Mouse (Mus musculus): ENCODE results near the gene Clip2.

Gene Clip2

DNA sequence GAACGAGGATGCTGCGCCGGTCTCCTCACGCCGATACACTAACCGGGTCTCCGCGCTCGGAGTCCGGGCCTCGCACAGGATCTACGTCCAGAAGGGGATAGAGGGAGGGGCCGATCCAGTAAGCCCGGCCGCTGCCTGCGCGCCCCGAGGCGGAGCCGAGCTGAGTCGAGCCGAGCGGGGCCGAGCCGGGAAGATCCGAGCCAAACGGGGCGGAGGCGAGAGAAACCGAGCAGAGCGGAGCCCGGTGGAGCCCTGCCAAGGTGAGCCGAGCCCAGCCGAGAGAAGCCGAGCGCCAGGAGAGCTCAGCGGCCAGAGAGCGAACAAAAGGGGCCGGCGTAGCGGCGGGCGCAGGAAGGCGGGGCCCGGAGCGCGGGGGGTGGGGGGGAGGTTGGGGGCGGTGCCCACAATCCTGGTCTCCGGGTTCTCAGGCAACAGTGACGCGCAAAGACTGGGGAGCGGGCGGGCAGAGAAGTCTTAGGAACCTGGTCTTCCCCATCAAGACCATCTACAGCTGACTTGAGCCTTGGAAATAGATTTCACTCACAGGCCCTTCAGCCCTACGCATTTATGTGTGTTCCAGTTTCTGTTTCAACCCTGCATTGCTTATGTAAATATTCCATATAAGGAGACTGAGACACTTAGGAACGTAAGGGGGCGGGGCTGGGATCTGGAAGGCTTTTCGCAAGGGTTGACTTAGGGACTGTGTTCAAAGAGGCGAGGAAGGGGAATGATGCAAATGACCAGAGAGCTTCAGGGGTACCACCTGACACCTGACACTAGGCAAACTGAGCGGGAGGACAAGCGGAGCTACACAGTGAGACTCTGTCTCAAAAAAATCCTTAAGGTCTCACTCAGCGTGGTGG lies at the start of gene Clip2:
Gene Clip2 (minus strand): TSS at position 325 of the 863 bp plus-strand sequence.
- DNase-seq: peak; percentile 99

DNA sequence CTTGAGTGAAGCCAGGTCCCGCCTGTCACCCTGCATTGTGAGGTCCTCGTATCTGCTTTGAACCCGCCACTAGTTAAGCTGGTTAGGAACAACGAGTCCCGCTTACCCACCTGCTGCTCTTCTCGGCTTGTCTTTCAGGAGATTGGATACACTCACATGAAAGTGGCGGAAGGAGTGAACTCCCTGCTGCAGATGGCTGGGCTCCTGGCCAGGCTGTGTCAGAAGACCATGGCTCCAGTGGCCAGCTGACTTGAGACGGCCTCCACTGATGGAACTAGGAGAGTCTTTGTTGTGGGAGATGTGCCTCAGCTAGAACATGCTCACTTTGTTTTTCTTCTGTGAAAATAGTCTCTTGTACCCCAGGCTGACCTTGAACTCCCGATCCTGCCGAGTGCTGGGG lies 45.5 kb upstream of the Clip2 start:
- DNase-seq: no peak

DNA sequence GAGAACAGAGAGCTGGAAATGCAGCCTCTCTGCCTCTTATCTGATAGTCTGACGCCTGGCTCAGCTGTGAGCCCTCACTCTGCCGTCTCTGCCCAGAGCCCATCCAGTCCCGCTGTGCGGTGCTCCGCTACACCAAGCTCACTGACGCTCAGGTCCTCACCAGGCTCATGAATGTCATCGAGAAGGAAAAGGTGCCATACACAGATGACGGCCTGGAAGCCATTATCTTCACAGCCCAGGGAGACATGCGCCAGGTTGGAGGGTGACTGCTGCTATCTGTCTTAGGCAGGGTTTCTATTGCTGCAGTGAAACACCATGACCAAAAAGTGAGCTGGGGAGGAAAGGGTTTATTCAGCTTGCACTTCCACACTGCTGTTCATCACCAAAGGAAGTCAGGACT lies 40.9 kb upstream of the Clip2 start:
- DNase-seq: no peak

DNA sequence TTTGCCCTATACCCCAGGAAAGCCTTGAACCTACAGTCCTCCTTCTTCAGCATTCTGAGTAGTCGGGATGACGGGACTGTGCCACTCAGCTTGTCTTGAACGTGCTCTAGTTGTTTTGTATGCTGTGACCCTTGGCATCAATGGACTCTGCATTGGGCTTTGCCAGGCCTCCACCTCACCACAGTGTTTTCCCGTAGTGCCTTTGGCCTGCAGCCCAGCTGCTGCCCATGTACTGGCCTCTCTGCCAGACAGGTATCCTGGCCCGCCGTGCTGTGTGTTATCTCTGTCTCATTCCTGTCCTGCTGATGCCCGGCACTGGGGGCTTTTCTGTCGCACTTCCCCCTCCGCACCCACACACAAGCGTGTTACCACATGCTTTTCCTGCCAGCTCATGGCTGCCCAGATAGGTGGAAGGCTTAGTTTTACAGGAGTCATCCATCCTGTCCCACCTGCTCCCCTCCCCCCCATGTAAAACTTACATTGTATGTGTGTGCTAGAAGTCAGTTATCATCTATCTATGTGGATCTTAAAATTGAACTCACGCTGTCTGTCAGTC lies 39.9 kb upstream of the Clip2 start:
- no peak for DNase-seq

DNA sequence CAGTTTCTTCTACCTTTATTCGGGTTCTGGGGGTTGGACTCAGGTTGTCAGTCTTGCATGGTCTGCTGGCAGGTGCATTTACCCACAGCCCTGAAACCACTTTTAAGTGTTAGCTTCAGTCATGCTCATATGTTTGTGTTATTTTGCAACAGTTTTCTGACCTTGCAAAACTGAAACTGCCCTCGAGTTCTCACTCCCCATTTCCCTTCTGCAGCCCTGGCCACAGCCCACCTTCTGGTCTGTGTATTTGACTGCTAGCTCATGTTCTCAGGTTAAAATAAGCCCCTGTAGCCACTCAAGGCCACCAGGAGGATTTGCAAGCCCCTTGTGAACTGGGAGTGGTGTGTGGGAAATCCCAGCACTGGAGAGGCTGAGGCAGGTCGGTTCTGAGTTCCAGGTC lies 37.7 kb upstream of the Clip2 start:
- no peak for DNase-seq

DNA sequence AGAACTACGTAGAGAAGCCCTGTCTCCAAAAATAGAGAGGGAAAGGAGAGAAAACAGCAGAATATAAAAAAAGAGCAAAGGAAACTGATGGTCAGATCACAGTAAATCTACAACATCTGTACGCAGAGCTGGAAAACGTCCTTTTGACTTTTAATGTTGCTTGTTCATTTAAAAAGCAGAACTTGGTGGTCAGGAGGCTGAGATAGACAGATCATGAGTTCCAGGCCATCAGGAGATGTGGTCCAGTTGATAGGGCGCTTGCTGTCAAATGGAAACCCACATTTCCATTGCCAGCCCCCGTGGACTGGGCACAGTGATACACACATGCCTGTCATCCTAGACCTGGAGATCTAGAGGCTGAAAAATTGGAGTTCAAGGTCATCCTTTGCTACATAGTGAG lies 32.6 kb upstream of the Clip2 start:
- DNase-seq: no peak

DNA sequence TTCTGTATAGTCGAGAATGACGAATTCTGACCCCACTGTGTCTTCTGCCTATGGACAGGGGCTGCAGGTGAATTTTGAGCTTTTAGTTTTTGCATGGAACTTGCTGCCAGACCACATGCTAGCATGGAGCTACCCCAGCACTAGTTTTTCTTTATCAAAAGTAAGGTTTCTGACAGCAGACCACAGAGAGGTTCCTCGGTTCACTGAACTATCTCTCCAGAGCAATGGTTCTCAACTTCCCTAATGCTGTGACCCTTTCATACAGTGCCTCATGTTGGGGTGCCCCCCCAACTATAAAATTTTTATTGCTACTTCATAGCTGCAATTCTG lies 31.6 kb upstream of the Clip2 start:
- DNase-seq: no peak

DNA sequence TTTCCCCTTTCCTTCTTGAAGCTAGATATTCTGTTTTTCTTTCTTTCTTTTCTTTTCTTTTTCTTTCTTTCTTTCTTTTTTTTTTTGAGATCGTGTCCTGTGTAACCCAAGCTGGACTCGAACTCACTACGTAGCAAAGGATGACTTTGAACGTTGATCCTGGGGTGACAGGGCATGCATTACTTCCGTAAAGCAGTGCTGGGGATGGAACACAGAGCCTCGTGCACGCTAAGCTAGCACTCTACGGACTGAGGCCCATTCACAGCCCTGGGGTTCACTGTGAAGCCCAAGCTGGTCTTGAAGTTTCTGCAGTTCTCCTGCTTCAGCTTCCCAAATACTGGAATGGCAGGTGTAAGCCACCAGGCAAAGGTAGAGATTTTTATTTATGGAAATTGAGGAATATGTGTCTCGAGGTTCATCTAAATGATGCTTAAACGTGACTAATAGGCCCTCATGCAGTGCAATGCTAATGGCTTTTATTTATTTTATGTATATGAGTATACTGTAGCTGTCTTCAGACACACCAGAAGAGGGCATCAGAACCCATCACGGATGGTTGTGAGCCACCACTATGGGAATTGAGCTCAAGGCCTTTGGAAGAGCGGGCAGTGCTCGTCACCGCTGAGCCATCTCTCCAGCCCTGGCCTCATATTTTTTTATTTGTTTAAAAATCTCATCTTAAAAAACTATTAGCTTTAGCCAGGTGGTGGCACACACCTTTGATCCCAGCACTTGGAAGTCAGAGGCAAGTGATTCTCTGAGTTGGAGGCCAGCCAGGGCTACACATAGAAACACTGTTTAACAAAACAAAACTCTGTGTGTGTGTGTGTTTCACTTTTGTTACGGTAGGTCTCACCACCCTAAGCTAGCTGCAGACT lies 31.0 kb upstream of the Clip2 start:
- DNase-seq: no peak

DNA sequence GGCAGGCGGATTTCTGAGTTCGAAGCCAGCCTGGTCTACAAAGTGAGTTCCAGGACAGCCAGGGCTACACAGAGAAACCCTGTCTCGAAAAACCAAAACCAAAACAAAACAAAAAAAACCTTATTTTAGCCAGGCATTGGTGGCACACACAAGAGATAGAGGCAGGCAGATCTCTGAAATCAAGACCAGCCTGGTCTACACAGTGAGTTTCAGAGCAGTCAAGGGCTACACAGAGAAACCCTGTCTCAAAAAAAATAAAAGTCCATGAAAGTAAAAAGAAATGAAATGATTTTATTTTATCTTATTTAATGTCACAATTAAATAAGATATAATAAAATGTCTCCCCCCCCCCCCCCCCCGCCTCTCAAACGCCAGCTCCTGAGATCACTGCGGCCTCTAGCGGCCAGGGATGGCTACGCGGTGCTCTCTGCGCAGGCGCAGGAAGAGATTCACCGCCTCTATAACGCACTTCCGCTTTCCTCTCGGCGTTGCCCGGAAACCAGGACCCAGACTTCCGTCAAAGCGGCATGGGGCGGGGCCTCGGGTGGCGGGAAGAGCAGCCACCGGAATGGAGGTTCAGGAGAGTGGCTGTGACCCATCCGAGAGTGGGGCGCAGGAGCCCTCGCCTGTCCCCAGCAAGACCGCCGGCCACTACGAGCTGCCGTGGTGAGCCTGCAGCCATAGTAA lies 30.1 kb upstream of the Clip2 start:
- DNase-seq: peak; percentile 98

DNA sequence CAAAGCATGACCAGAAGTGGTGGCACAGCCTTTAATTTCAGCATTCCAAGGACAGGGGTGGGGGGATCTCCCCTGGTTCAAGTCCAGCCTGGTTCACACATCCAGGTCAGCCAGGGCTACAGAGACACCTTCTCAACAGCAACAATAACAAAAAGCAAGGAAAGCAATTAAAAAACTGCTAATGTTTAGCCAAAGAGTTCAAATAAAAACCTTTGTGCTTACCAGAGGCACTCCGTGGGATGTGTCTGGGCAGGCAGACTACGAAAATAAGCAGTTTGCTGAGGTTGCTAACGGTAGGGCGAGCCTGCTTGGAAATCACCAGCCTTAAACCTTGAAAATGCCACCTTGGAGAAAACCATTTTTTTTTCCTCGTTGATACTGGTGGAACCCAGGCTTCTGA lies 28.9 kb upstream of the Clip2 start, which contains the start of gene Rfc2:
Gene Rfc2 (plus strand): TSS at position 221 of the 400 bp plus-strand sequence.
- DNase-seq: no peak

DNA sequence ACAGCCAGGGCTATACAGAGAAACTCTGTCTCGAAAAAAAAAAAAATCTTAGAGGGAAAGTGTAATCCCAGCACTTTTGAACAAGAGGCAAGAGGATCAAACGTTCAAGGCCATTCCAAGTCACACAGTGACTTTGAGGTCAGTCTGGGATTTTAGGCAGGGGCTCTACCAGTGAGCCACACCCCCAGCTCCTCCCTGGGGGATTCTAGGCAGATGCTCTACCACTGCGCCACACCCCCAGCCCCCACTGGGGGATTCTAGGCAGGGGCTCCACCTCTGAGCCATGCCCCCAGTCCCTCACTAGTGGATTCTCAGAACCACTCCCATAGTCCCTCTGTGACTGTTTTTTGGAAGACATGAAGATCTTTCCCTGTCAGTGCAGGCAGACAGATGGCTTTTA lies 26.9 kb upstream of the Clip2 start:
- no peak for DNase-seq

DNA sequence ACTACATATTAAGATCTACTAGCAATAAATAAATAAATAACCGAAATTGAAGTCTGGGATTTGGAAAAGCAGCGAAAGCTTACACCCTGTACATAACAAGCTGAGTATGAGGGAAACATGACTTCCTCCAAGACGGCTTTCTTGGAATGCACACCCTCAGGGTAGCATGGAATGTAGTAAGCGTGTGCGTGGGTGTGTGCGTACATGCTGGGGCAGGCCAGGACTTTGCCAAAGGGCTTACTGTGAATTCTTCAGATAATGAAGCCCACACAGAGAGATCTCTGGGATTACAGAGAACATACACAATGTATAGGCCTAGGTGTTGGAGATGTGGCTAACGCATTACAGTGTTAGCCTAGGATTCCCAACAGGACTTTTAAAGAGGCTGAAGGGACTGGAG lies 25.3 kb upstream of the Clip2 start:
- no peak for DNase-seq

DNA sequence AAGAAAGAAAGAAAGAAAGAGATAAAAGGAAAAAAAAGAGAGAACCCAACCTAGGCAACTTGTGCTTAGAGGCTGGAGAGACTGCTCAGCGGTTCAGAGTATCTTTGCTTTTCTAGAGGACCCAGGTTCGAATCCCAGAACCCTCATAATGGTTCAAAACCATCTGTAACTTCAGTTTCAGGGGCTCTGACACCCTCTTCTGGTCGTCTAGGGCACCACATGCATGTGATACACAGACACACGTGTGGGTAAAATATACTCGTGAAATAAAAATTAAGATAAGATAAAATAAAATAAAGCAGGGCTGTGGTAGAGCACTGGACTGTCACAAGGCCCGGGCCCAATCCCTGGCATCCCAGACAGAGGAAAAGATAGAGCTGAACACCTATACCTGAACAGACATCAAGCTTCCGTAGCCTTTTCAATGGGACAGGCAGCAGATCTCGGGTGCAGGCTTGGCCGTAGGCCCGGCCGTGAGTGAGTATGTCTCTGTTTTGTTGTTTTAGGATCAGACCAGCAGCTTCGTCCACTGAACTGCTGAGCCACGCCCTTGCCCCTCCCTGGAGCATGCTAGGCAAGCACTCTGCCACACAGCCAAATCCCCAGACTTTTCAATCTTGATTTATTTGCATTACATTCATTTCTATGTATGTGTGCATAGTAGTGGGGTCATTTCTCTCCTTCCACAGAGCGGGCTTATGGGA lies 24.4 kb upstream of the Clip2 start:
- DNase-seq: no peak

DNA sequence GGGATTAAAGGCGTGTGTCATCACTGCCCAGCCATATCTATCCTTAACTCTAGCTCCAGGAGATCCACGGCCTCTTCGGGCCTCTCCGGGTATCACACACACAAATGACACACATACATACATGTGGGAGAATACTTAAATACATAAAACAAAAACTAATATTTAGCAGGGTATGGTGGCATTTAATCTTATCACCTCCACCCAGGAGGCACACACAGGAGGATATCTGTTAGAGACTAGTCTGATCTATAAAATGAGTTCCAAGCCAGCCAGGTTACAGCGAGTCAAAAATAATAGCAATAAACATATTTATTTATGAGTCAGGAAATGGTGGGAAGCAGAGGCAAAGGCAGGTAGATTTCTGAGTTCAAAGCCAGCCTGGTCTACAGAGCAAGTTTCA lies 23.6 kb upstream of the Clip2 start:
- no peak for DNase-seq

DNA sequence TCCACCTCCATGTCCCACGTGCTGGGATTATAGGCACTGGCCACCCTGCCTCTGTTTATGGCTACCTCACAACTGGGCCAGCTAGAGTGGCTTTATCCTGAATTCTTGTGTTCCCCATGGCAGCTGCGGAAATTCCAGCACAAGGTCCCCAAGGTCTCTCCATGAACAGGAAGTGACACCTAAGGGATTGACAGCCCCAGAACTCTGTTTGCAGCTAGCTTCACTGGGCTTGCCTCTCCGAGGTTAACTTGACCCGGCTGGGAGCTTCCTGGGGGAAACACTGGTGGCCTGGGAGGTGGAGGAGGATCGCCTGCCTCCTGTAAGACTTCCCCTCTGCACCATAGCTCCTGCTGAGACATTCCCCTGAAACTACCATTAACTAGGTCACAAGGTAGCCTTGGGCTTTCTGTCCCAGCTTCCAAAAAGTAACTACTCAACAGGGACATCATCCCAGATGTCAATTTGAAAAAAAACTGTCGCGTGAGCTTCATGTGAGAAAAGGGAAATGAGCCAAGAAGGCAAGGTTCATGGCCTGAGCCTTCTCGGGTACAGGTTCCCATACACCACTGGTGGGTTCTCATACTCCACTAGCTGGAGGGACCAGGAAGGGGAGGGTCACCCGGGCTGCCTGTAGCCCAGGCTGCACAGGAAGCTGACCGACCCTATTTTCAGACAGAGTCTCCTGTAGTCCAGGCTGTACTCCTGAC lies 20.4 kb upstream of the Clip2 start:
- no peak for DNase-seq

DNA sequence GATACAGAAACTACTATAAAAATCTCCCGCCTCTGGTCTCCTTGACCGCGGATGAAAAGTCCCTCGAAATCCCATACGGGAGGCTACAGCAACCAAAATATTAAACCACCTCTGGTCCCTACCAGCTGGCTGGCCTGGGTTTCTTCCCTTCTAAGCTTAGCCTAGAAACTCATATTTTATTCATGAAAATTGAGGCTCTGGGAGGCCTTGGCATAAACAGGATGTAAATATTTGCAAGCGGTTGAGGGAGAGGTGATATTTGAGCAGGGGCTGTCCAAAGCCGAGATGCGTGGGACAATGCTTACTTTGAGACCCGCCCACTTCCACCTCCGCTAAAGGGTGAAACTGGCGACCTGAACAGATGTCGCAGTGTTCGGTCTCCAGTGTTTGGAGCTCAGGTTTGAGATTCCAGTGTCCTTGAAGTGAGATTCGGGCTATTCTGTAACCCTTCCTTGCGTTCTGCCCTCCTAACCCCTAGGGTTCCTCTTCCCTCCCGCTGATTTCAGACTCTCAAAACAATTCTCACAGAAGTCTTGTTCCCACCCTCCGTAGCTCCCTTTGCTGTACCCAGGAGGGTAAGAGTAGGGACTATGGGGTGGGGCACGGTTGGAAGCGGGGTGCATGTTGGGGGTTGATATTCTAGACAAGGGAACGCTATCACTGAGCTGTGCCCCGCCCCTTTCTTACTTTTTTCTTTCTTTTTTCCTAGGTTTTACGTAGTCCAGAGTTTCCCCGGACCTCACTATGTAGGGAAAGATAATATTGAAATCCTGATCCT lies 19.7 kb upstream of the Clip2 start:
- peak; percentile 41 for DNase-seq

DNA sequence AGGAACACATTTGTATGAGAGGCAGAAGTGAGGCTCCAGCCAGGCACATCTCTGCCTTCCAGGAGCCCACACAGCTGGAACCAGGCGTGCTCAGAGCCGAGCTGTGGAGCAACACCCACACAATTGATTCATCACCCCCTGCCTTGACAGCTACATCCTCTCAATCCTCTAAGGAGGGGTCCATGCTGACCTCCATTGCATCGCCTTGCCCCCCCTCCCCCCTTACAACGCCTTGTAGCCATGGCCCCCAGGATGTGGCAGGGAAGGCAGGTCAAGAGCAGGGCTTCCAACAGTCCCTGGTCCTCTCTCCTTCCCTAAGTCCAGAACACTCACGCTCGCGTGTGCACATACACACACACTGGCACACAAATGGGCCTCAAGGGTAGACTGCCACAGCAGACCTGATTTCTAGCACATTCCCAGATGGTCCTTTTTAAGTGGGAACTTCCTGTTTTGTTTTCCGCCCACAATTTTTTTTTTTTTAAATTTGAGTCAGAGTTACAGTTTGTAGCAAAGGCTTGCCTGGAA lies 16.8 kb upstream of the Clip2 start:
- DNase-seq: no peak

DNA sequence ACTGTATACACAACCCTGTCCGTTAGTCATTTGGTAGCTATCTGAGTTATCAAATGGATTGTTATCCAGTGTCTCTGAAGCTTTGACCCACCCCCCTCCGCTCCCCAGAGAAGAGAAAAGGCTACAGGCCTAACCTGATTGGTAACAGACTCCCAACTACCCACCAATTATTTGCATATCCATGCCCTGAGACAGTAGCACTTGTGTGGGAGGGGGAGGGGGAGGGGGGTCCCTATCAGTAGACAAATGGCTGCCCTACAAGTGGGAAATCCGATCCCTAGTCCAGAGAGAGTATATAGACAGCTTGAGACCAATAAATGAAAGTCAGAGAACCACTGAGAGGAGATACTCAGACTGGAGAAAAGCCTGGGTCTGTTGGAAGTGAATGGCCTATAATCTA lies 15.8 kb upstream of the Clip2 start:
- no peak for DNase-seq

DNA sequence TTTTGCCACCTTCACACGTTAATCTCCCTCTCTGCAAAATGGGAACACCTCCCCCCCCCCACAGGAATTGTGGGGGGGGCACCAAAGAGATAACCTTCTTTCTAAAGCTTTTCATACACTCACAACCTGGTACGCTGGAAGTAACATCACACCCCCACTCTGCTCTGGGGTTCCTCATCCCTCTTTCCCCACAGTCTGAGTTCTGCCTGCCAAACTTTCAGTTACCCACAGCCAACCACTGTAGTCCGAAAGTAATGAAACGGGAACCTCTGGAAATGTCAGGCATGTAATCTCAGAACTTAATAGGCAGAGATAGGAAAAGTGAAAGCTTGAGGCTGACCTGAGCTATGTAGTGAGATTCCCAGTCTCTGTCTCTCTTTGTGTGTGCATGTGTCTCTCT lies 15.2 kb upstream of the Clip2 start:
- DNase-seq: no peak

DNA sequence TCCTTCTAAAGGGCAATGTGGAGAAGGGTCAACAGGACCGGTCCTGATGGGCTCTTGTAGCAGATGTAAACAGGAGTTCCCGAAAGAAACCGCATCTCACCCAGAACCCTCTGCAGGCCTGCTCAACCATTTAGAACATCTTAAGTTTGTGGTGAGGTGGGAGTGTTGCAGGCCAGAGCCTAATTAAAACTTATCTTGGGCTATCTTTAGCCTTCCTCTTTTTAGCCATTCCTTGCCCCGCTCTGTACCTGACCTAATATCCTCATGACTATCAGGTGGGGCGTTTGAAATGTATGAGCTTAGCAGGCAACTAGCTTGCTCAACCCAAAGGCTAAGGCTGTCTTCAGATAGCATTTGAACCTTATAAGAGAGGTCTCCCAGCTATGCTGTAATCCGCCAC lies 13.5 kb upstream of the Clip2 start:
- no peak for DNase-seq

DNA sequence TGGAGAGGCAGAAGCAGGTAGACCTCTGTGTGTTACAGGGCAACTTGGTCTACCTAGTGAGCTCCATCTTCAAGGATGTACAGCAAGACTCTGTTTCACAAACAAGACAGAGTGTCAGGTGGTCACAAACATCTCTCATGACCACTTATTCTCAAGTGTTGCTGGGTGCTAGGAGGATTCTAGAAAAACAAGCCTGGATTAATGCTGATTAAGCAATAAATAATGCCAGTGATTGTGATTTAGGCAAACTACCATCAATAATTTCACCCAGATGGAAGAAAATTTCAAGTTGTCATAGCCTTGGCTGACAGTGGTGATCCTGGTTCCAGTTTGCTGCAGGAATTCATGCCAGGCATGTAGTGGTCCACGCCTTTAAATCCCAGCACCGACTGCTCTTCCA lies 12.0 kb upstream of the Clip2 start:
- no peak for DNase-seq

All from cerebellum, adult 8-10 months (tissue).